Mouse (Mus musculus) midbrain, embryonic 12.5 days (tissue): Measurements from ENCODE around the gene Dld. TPM values are rescaled to one million over a fixed set of nuclear protein-coding genes. Genes with fewer than 3 reads are reported as not detected.

Source experiments
- ATAC-seq: fragments of 200-750 bp; cut with Nextera tagmentation; 2 replicates; pipeline ENCODE4 v1.8.0; 2017; ENCODE audit warnings: low read depth, moderate TSS enrichment, moderate library complexity; ENCODE audit not compliant: low FRiP score
- H3K27ac ChIP-seq: fragments of 300-500 bp; sonication (generic); replicated peaks from 2 replicates; pipeline ENCODE4 v1.5.1; 2016; ENCODE audit warnings: mild to moderate bottlenecking
- H3K27me3 ChIP-seq: fragments of 300-500 bp; sonication (generic); 2 replicates; pipeline ENCODE4 v1.6.1; 2016; ENCODE audit warnings: mild to moderate bottlenecking
- H3K36me3 ChIP-seq: fragments of 300-500 bp; sonication (generic); 2 replicates; pipeline ENCODE4 v1.6.1; 2016
- H3K4me1 ChIP-seq: fragments of 300-500 bp; sonication (generic); 2 replicates; pipeline ENCODE4 v1.6.1; 2016
- H3K4me2 ChIP-seq: fragments of 300-500 bp; sonication (generic); replicated peaks from 2 replicates; pipeline ENCODE4 v1.6.1; 2016; ENCODE audit warnings: mild to moderate bottlenecking, moderate library complexity
- H3K4me3 ChIP-seq: fragments of 300-500 bp; sonication (generic); 2 replicates; pipeline ENCODE4 v1.5.1; 2016; ENCODE audit warnings: mild to moderate bottlenecking
- H3K9ac ChIP-seq: fragments of 300-500 bp; sonication (generic); replicated peaks from 2 replicates; pipeline ENCODE4 v1.6.1; 2016; ENCODE audit warnings: mild to moderate bottlenecking, moderate library complexity
- H3K9me3 ChIP-seq: fragments of 300-500 bp; sonication (generic); 2 replicates; pipeline ENCODE4 v1.6.1; 2016; ENCODE audit warnings: mild to moderate bottlenecking
- WGBS: fragments of 180-500 bp; shearing (Covaris S2); methylation state at CpG from one replicate; pipeline ENCODE4 v1.1.7; 2016; 5-methylcytosine and 5-hydroxymethylcytosine counted together
- polyA plus RNA-seq: library from polyadenylated mRNA; unstranded; fragments of >200 nt; fragmentation: Nextera tagmentation; extraction: Ambion mirVana; gene quantifications from 2 replicates; pipeline ENCODE4 v1.2.1, GENCODE M21; 2016

The Dld gene
- polyA plus RNA-seq, 1 experiment from 2014 or later, result 144 TPM

DNA sequence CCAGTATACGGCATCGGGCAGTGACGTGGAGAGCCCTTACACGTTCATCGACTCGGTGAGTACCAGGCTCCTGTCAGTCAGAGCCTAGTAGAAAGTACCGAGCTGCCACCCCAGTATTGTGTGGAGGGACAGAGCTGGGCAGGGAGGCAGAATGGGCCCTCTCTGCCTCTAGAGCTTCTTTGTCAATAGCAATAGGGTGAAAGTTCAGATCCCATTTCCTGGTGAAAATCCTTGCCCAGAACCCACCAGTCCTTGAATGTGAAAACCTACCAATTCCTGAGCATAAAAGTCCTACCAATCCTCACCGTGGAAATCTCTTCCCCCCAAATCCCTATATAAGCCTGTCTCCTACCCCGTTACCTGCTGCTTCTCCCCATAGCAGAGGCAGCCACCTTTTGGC is 51.0 kb downstream of the Dld start:
- no peak overlapping the region for H3K9ac ChIP-seq
- 91% methylated on average over 9 of the region's 9 CpGs for WGBS
- H3K4me2 ChIP-seq, result no peak overlapping the region
- no peaks in the 10 kb centered on the region for H3K27me3 ChIP-seq
- no peaks in the 10 kb centered on the region for H3K9me3 ChIP-seq
- no peak overlapping the region for H3K27ac ChIP-seq
- no peak overlapping the region for H3K4me3 ChIP-seq
- H3K4me1 ChIP-seq, result no peaks in the 10 kb centered on the region
- ATAC-seq, result no peak
- no peaks in the 10 kb centered on the region for H3K36me3 ChIP-seq

DNA sequence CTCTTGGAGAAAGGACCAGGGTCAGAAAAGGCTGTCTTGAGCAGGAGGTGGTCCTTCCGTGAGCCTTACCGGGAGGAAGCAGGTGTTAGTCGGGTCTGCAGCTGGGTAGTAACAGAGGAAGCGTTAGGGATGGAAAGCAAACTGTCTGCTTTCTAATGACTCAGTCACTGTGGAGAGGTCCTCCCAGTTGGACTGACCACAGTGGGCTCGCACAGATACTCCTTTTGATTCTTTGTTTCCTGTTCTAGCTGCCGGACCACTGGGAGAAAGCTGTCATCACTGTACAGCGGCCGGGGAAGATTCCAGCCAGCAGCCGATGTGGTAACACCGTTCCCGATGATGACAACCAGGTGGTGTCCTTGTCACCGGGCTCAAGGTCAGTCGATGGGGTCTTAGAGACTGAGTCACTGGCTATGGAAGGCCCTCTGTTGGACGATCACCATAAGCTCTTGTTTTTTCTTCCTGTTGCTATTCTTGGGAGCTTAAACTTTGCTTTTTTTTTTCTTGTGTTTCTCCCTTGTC is 51.5 kb downstream of the Dld start:
- 88% methylated on average over 14 of the region's 14 CpGs for WGBS
- Histone ChIP-seq H3K4me3 (no peak overlapping the region), H3K4me1 (no peaks in the 10 kb centered on the region), H3K27me3 (no peaks in the 10 kb centered on the region), H3K9ac (no peak overlapping the region), H3K9me3 (no peaks in the 10 kb centered on the region), H3K27ac (no peak overlapping the region), H3K4me2 (no peak overlapping the region), H3K36me3 (no peaks in the 10 kb centered on the region)
- no peak for ATAC-seq

DNA sequence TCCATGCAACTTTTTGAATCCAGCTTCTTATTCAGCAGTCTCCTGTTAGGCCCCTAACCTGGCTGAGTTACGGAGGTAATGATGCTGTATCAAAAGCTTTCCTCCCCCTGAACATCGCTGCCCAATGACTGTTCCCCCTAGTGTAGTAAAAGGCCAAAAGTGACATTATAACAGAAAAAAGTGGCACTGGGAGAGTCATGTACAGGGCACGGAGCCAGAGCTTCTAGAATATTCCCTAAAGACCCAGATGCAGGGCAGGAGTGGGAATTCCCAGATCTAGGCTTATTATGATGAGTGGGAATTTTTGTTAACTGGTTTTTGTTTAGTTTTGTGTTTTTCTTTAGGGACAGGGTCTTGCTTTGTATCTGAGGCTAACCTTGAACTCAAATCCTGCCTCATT is 52.1 kb downstream of the Dld start:
- Histone ChIP-seq H3K9ac (no peak overlapping the region), H3K27me3 (no peaks in the 10 kb centered on the region), H3K4me1 (no peaks in the 10 kb centered on the region), H3K36me3 (no peaks in the 10 kb centered on the region), H3K4me2 (no peak overlapping the region), H3K9me3 (no peaks in the 10 kb centered on the region), H3K27ac (no peak overlapping the region), H3K4me3 (no peak overlapping the region)
- ATAC-seq, result no peak
- 93% methylated on average over 3 of the region's 3 CpGs for WGBS

DNA sequence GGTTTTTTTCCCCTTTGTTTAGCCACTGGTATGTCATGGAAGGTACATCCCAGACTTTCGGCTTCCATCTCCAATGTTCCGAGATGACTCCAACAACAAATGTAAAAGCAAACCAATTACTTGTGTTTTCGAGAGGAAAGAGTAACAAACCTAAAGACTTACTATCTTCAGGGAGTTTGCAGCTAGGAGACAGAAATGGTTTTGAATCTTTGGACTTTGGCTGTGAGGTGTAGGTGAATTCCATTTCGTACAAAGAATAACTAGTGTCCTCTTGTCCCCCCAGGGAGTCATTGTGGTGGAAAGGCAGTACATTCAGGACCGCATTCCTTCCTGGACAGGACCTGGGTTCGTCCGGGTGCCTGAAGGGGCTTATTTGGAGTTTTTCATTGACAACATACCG is 52.7 kb downstream of the Dld start:
- ATAC-seq, result no peak
- Histone ChIP-seq H3K36me3 (no peaks in the 10 kb centered on the region), H3K4me1 (no peaks in the 10 kb centered on the region), H3K27me3 (no peaks in the 10 kb centered on the region), H3K27ac (no peak overlapping the region), H3K9ac (no peak overlapping the region), H3K9me3 (no peaks in the 10 kb centered on the region), H3K4me3 (no peak overlapping the region), H3K4me2 (no peak overlapping the region)
- WGBS, result 86% methylated on average over 8 of the region's 8 CpGs

DNA sequence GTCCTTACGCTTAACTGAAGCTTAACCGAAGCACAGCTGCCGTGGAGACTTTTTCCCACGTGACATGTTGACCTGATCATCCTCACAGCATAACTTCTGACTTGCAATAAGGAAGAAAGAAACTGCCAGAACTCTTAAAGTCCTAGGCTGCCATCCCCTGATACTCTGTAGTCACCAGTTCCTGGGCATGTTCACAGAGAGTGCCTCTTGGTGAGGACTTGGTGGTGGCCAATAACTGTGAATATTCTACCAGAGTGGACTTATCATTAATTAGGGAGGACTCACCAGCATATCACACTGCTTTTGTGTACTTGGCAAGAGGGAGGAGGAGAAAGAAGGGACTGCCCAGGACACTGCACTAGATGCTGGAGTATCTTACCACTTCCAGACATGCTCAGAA is 53.1 kb downstream of the Dld start:
- Histone ChIP-seq H3K27ac (no peak overlapping the region), H3K27me3 (no peaks in the 10 kb centered on the region), H3K4me2 (no peak overlapping the region), H3K9ac (no peak overlapping the region), H3K4me3 (no peak overlapping the region), H3K9me3 (no peaks in the 10 kb centered on the region), H3K36me3 (no peaks in the 10 kb centered on the region), H3K4me1 (no peaks in the 10 kb centered on the region)
- no peak for ATAC-seq
- 87% methylated on average over 4 of the region's 4 CpGs for WGBS

DNA sequence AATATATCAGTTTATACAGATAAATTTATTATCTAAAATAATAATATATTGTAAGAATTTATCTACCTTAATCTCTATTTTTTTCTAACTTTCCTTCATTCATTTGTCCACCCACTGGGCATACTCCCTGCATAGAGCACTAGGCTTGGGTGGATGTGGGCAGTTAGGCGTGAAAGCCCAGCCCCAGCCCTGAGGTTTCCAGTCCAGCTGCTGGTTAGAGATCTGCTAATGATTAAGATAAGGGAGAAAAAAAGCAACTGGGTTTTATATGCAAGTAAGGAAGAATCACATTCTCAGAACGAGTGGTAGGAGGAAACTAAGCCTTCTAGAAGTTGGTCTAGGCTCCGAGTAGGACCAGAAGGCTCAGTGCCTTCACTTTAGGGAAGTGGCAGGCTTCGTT is 55.2 kb downstream of the Dld start:
- no peaks in the 10 kb centered on the region for H3K36me3 ChIP-seq
- H3K27me3 ChIP-seq, result no peaks in the 10 kb centered on the region
- no peak overlapping the region for H3K4me2 ChIP-seq
- WGBS, result 79% methylated on average over 4 of the region's 4 CpGs
- no peak overlapping the region for H3K27ac ChIP-seq
- H3K9ac ChIP-seq, result no peak overlapping the region
- no peak for ATAC-seq
- no peaks in the 10 kb centered on the region for H3K9me3 ChIP-seq
- no peak overlapping the region for H3K4me3 ChIP-seq
- no peaks in the 10 kb centered on the region for H3K4me1 ChIP-seq

DNA sequence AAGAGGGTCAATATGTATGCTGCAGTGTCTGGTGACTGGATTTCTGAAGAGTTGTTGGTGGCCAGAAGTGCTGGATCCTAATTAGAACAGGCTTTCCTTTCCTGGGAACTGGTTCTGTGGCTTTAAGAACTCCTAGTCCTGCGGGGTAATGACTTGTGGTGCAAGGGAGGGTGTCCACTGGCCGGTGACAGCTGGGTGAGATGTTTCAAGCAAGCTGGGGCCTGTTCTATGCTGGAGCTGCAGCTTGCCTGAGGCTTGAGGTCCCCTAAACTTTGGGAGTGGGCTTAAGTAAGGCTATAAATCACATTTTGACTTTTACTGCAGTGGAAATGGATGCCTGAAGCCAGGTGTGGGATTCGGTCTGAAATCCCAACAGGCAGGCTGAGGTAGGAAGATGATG is 55.7 kb downstream of the Dld start:
- Histone ChIP-seq H3K4me1 (no peaks in the 10 kb centered on the region), H3K4me2 (no peak overlapping the region), H3K4me3 (no peak overlapping the region), H3K9me3 (no peaks in the 10 kb centered on the region), H3K27ac (no peak overlapping the region), H3K9ac (no peak overlapping the region), H3K36me3 (no peaks in the 10 kb centered on the region), H3K27me3 (no peaks in the 10 kb centered on the region)
- ATAC-seq, result no peak
- WGBS, result 64% methylated on average over 3 of the region's 3 CpGs

DNA sequence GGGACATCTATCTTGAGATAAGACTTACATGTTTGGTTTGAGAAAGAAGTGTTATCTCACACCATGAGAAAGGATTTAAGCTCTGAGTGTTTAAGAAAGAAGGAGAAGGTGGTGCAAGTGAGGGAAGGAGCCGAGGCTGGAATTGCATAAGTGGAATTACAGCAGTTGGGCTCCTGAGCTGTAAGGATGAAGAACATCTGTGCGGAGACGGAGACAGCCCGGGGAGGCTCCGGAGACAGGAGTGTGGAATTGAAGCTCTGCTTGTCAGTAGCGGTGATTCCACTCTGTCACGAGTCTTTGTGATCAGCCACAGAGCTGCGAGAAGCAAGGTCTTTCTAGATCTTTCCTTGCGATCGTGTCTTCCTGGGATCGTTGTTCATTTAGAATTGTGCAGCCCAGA is 56.3 kb downstream of the Dld start:
- Histone ChIP-seq H3K27ac (no peak overlapping the region), H3K27me3 (no peaks in the 10 kb centered on the region), H3K9me3 (no peaks in the 10 kb centered on the region), H3K36me3 (no peaks in the 10 kb centered on the region), H3K4me3 (no peak overlapping the region), H3K4me2 (no peak overlapping the region), H3K9ac (no peak overlapping the region), H3K4me1 (no peaks in the 10 kb centered on the region)
- no peak for ATAC-seq
- WGBS, result 84% methylated on average over 11 of the region's 11 CpGs

DNA sequence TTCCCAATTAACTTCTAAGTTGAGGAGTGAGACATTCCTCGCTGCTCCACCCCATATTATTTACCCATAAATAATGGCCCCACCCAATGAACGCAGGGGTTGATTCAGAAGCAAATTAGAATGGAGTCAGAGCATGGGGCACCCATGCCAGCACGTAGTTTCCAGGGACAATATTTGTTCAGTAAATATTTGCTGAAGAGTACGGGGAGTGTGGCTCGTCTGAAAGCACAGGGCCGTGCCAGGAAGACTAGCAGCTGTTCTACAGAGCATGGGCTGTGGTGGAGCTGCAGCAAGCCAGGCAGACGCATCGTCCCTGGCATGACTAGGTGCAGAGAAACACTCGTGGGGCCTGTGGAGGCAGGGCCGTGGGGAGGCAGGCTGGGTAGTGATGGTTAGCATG is 56.7 kb downstream of the Dld start:
- Histone ChIP-seq H3K36me3 (no peaks in the 10 kb centered on the region), H3K4me3 (no peak overlapping the region), H3K27ac (no peak overlapping the region), H3K9ac (no peak overlapping the region), H3K27me3 (no peaks in the 10 kb centered on the region), H3K4me1 (no peaks in the 10 kb centered on the region), H3K4me2 (no peak overlapping the region), H3K9me3 (no peaks in the 10 kb centered on the region)
- 64% methylated on average over 10 of the region's 10 CpGs for WGBS
- no peak for ATAC-seq

DNA sequence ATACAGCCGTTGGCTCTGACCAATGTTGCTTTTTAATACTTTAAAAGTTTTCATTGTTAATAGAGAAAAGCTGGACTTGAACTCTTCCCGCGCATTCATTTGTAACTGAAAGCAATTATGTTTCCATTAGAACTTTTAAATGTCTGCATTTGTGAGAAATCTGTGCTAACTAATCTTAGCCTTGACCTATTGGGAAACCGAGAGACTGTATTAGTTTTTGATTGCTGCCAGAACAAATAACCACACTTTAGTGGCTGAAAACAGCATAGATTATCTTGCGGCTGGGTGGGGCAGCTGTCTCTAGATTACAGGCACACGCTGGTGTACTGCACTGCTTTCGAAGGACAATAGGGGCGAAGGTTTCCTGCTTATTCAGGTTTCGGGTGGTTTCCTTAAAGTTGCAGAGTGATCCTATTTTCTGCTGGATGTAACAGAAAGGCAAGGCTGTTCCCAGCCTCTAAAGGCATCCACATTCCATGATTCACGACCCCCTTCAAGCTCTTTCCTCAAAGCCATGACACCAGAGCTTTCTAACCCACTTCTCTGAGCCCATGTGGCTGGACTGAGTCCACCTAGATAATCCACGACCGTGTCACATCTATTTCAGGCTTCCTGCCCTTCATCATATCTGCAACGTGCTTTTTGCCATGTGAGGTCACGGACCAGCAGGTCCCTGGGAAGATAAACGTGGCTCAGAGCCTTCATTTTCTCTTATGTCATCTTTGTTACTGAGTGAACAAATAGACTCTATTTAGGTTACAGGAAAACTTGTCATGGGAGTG is 57.7 kb downstream of the Dld start:
- ATAC-seq, result no peak

DNA sequence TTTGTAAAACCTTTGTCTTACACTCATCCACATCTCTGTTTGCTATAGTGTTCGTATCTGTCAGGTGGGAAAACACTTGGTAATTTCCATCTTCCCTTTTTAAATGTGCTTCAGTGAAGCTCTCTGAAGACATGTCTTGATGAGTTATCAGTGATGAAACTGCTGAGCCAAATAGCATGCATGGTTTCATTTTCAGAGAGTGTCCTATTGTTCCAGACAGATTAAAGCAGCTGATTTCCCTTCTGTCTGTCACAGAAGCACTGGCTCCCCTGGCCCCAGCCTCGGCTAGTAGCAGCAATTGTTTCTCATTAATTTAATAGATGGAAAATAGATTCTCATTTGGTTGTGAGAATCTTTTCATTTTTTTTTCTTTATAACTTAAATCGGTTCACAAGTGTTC is 60.3 kb downstream of the Dld start:
- WGBS, result 72% methylated on average over 3 of the region's 3 CpGs
- Histone ChIP-seq H3K27ac (no peak overlapping the region), H3K4me2 (no peak overlapping the region), H3K9ac (no peak overlapping the region), H3K27me3 (no peaks in the 10 kb centered on the region), H3K36me3 (no peaks in the 10 kb centered on the region), H3K4me3 (no peak overlapping the region), H3K4me1 (no peaks in the 10 kb centered on the region), H3K9me3 (no peaks in the 10 kb centered on the region)
- no peak for ATAC-seq

More for the DNA sequence above, 57.7 kb downstream of the Dld start:
- H3K4me1 ChIP-seq, result no peaks in the 10 kb centered on the region
- no peak overlapping the region for H3K4me3 ChIP-seq
- H3K9ac ChIP-seq, result no peak overlapping the region
- no peaks in the 10 kb centered on the region for H3K36me3 ChIP-seq
- 72% methylated on average over 15 of the region's 15 CpGs for WGBS
- no peaks in the 10 kb centered on the region for H3K9me3 ChIP-seq
- no peak overlapping the region for H3K27ac ChIP-seq
- H3K27me3 ChIP-seq, result no peaks in the 10 kb centered on the region
- H3K4me2 ChIP-seq, result no peak overlapping the region

DNA sequence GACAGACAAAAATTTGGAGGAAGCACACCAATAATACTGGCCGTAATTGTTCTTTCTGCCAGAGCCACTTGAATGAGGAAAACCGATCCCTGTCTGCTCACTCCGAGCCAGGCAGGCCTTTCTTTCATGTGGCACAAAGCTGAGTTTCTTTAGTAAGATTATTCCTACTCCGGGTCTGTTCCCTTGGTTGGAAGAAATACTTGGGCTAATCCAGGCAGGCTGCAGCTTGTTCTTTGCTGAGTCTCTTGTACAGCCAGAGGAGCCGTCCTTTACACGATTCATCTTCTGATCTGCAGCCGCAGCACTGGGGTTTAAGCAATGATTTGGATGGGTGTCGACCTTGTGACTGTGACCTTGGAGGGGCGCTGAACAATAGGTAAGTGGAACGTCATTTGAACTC is 62.2 kb downstream of the Dld start:
- no peak for ATAC-seq
- Histone ChIP-seq H3K27me3 (no peaks in the 10 kb centered on the region), H3K36me3 (no peaks in the 10 kb centered on the region), H3K9me3 (no peaks in the 10 kb centered on the region), H3K27ac (no peak overlapping the region), H3K4me3 (no peak overlapping the region), H3K4me2 (no peak overlapping the region), H3K4me1 (no peaks in the 10 kb centered on the region), H3K9ac (no peak overlapping the region)
- 83% methylated on average over 10 of the region's 10 CpGs for WGBS
